Mouse (Mus musculus) neural tube, embryonic 13.5 days (tissue): Measurements from ENCODE around the gene Ppp1r3c. TPM values are rescaled to one million over a fixed set of nuclear protein-coding genes. Genes with fewer than 3 reads are reported as not detected.
A peak's percentile ranks its signal among the peaks of the same experiment; 100 is the strongest.
"Not testable (repeated sequence)": the region's sequence is repeated elsewhere in the genome, so short reads cannot be mapped to it uniquely, and the experiment has no call there.

ENCODE experiments used
- ATAC-seq: fragments of 200-750 bp; cut with Nextera tagmentation; 2 replicates; pipeline ENCODE4 v1.8.0; 2017; ENCODE audit warnings: low read depth, mild to moderate bottlenecking, moderate TSS enrichment, moderate library complexity
- H3K27ac ChIP-seq: fragments of 300-500 bp; sonication (generic); replicated peaks from 2 replicates; pipeline ENCODE4 v1.5.1; 2015; ENCODE audit warnings: moderate library complexity, mild to moderate bottlenecking, inconsistent platforms
- H3K27me3 ChIP-seq: fragments of 300-500 bp; sonication (generic); 2 replicates; pipeline ENCODE4 v1.6.1; 2015; ENCODE audit warnings: mild to moderate bottlenecking, inconsistent platforms
- H3K36me3 ChIP-seq: fragments of 300-500 bp; sonication (generic); 2 replicates; pipeline ENCODE4 v1.6.1; 2015; ENCODE audit warnings: mild to moderate bottlenecking, inconsistent platforms
- H3K4me1 ChIP-seq: fragments of 300-500 bp; sonication (generic); replicated peaks from 2 replicates; pipeline ENCODE4 v1.6.1; 2015; ENCODE audit warnings: inconsistent platforms
- H3K4me2 ChIP-seq: fragments of 300-500 bp; sonication (generic); 2 replicates; pipeline ENCODE4 v1.6.1; 2015; ENCODE audit warnings: inconsistent platforms, mild to moderate bottlenecking, moderate library complexity
- H3K4me3 ChIP-seq: fragments of 300-500 bp; sonication (generic); 2 replicates; pipeline ENCODE4 v1.5.1; 2015; ENCODE audit warnings: mild to moderate bottlenecking, inconsistent platforms
- H3K9ac ChIP-seq: fragments of 300-500 bp; sonication (generic); 2 replicates; pipeline ENCODE4 v1.6.1; 2015; ENCODE audit warnings: moderate library complexity, mild to moderate bottlenecking, inconsistent platforms
- H3K9me3 ChIP-seq: fragments of 300-500 bp; sonication (generic); 2 replicates; pipeline ENCODE4 v1.6.1; 2016; ENCODE audit warnings: inconsistent platforms
- WGBS: fragments of 180-500 bp; shearing (Covaris S2); methylation state at CpG from one replicate; pipeline ENCODE4 v1.1.7; 2015; 5-methylcytosine and 5-hydroxymethylcytosine counted together
- polyA plus RNA-seq: library from polyadenylated mRNA; unstranded; fragments of >200 nt; fragmentation: Nextera tagmentation; extraction: Ambion mirVana; gene quantifications from 2 replicates; pipeline ENCODE4 v1.2.1, GENCODE M21; 2015

Ppp1r3c gene
- polyA plus RNA-seq, 1 experiment from 2014 or later, result 9.6 TPM

DNA sequence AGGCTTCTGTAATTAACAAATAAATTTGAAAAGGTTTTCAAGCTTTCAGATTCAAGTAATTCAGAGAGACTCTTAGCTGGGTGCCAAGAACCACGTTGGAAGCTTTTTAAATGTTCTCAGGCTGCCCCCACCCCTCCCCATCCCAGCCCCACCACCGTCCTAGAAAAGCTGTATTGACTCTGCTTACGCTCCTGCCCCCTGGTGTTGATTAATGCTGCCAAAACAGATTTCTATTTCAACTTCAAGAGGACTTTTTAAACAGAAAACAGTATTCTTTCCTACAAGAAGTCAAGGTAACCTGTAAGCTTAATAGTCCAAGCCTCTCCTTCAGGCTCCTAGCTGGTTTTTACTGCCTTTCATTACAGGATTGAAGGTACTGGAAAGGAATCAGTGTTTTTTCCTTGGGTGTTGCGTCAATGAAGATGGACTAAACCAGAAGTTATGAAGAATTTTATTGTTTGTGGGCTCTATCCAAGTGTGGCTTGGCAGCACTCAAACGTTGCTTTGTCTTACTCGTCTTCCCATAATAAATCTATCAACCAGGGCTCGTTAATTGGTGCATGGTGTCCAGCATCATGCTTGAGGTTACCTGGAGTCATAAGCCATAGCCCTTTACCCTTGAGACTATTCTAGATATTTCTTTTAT is 3.2 kb upstream of the Ppp1r3c start:
- Histone ChIP-seq H3K4me3 (no peak overlapping the region), H3K27me3 (no peaks in the 10 kb centered on the region), H3K4me2 (no peak overlapping the region), H3K9me3 (no peaks in the 10 kb centered on the region), H3K4me1 (peaks cover 10% of the 10 kb centered on the region; the same call in 1 of the 2 replicates), H3K36me3 (no peaks in the 10 kb centered on the region), H3K9ac (no peak overlapping the region), H3K27ac (no peak overlapping the region)
- 56% methylated on average over 7 of the region's 7 CpGs for WGBS
- ATAC-seq, result no peak

DNA sequence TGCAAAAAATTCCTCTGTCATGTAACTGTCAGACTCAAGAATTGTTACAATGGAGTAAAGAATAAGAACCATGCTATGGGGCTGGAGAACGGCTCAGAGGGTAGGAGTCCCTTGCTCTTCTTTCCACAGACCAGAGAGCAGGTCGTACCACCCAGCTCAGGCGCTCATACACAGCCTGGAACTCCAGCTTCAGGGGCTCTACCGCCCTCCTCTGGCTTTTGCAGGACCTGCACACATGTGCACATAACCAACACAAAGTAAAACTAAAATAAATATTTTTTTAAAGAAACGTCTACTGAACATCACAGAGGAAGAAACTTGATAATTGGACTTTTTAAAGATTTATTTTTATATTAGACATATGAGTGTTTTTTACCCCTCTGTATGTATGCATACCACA is 1.6 kb upstream of the Ppp1r3c start:
- H3K9me3 ChIP-seq, result no peaks in the 10 kb centered on the region
- peaks cover 5% of the 10 kb centered on the region; the same call in 1 of the 2 replicates for H3K36me3 ChIP-seq
- no peak overlapping the region for H3K27ac ChIP-seq
- H3K4me1 ChIP-seq, result peaks cover 10% of the 10 kb centered on the region; the same call in 1 of the 2 replicates
- no peak overlapping the region for H3K4me2 ChIP-seq
- 0 out of 2 replicates have a peak, but pooled peaks cover 3% of the 10 kb centered on the region for H3K27me3 ChIP-seq
- WGBS, result 80% methylated on average over 5 of the region's 5 CpGs
- ATAC-seq, result no peak
- H3K4me3 ChIP-seq, result no peak overlapping the region
- H3K9ac ChIP-seq, result no peak overlapping the region

DNA sequence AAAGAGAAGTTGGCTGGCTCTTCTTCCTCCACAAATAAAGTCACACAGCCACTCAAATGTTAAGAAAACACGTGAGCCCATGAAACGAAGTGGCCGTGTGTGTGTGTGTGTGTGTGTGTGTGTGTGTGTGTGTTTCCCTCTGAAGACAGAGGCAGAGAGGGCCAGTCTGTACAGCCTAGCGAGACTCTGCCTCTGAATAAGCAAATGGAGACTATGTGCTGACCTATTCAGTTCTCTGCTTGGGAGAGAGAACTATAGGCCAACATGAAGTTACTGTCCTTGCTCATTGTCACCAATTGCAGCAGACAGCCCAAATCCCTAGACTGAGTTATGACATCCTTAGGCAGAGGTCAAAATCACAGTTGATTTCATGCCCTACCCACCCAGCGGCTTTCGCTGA is 634 bp upstream of the Ppp1r3c start:
- peaks cover 5% of the 10 kb centered on the region; the same call in 1 of the 2 replicates for H3K36me3 ChIP-seq
- peak overlapping the region; percentile 68 for H3K27ac ChIP-seq
- peak overlapping the region; percentile 56 for H3K4me3 ChIP-seq
- WGBS, result 41% methylated on average over 6 of the region's 6 CpGs
- peak; percentile 78 for ATAC-seq
- H3K9ac ChIP-seq, result peak overlapping the region; percentile 77
- H3K9me3 ChIP-seq, result no peaks in the 10 kb centered on the region
- peaks cover 10% of the 10 kb centered on the region; the same call in 1 of the 2 replicates for H3K4me1 ChIP-seq
- H3K27me3 ChIP-seq, result 0 out of 2 replicates have a peak, but pooled peaks cover 3% of the 10 kb centered on the region
- peak overlapping the region; percentile 75 for H3K4me2 ChIP-seq

DNA sequence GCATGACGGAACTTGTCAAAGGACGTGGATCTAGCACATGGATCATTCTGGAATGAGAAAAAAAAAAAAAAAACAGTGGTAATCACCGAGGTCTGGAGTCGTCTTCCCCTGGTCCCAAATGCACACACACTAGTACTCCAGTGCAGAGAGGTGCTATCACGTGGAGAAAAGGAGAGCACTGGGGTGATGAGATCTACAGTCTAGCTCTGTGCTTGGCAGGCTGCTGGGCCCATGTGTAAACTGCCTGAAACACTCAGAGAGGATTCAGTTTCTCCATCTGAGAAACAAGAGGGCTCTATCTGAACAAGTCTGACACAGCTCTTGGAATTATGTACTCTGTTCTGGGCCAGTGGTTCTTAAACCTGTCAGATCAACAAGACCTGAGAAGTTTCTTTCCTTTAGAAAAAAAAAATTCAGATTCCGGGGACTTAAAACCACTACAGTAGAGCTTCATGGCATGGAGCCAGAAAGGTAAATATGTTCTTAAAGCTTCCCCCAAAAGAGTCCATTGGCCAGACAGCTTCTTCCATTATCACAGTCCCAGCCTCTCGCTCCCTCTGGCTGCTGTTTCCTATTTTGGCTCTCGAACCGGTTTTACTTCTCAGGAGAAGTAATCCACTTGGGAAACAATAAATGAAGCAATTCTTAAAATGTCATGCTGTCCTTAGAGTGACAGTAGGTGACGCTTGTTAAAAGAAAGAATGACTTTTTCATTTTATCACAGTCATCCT is 2.0 kb downstream of the Ppp1r3c start:
- H3K9me3 ChIP-seq, result no peaks in the 10 kb centered on the region
- H3K4me1 ChIP-seq, result peaks cover 10% of the 10 kb centered on the region; the same call in 1 of the 2 replicates
- H3K27me3 ChIP-seq, result 0 out of 2 replicates have a peak, but pooled peaks cover 3% of the 10 kb centered on the region
- WGBS, result 82% methylated on average over 10 of the region's 10 CpGs
- no peak overlapping the region for H3K27ac ChIP-seq
- no peak overlapping the region for H3K9ac ChIP-seq
- no peak overlapping the region for H3K4me3 ChIP-seq
- peak overlapping the region; percentile 75 for H3K4me2 ChIP-seq
- peaks cover 5% of the 10 kb centered on the region; the same call in 1 of the 2 replicates for H3K36me3 ChIP-seq
- no peak for ATAC-seq

DNA sequence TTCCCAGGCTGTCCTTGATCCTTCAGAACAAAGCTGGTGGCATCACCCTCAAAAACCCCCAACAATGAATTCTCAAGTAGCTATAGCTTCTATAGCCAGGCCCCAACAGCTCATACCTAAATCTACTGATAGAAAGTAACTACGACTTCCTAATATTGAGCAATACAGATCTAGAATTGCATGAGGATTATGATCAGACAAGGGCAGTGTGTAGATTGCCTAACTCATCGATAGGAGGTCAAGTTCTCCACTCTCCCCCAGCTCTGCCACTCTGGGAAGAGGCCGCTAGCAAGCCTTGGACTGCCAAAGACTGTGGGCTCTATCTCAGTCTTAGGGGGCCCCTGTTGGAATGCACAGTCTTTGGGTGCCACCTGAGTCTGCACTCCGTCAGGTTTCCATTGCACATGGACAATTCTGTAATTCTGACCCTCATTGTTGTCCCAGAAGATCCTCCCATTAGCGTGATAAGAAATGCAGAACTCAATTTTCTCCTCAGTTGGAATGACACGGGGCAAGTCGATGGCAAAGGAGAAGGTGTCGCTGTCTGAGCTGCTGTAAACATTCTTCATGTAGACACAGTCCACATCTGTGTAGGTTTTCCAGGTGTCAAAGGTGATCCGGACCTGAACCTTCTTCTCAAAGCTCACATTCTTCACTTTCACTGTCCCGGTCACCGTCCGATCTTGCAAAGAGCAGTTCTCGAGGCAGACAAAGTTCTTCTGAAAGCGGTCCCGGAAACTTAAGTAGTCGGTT is 3.1 kb downstream of the Ppp1r3c start:
- no peak for ATAC-seq
- H3K36me3 ChIP-seq, result peaks cover 5% of the 10 kb centered on the region; the same call in 1 of the 2 replicates
- WGBS, result 95% methylated on average over 16 of the region's 16 CpGs
- H3K9me3 ChIP-seq, result no peaks in the 10 kb centered on the region
- 0 out of 2 replicates have a peak, but pooled peaks cover 3% of the 10 kb centered on the region for H3K27me3 ChIP-seq
- H3K4me2 ChIP-seq, result no peak overlapping the region
- peaks cover 10% of the 10 kb centered on the region; the same call in 1 of the 2 replicates for H3K4me1 ChIP-seq
- no peak overlapping the region for H3K4me3 ChIP-seq
- no peak overlapping the region for H3K9ac ChIP-seq
- H3K27ac ChIP-seq, result no peak overlapping the region

DNA sequence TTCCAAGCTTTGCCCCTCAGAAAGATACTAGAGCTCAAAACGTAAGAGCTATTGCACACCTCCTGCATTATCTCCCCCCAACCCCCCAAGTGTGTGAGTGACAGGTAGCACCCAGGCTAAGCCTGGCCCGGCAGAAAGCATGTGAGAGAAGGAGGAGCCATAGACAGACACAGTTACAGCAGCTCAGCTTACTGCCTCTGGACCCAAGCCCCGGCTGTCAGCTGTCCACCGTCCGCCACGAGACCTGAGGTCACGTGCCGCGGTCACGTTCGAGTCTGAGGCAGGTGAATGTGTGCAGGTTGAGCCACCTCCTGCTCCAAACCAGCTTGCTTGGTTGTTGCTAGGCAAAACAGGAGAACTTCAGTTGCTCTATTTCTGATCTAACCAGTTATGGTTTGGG is 5.1 kb downstream of the Ppp1r3c start:
- Histone ChIP-seq H3K4me2 (no peak overlapping the region), H3K36me3 (peaks cover 5% of the 10 kb centered on the region; the same call in 1 of the 2 replicates), H3K4me3 (no peak overlapping the region), H3K9me3 (no peaks in the 10 kb centered on the region), H3K27ac (no peak overlapping the region), H3K9ac (no peak overlapping the region), H3K27me3 (0 out of 2 replicates have a peak, but pooled peaks cover 3% of the 10 kb centered on the region), H3K4me1 (0 out of 2 replicates have a peak, but pooled peaks cover 4% of the 10 kb centered on the region)
- WGBS, result 89% methylated on average over 11 of the region's 11 CpGs
- ATAC-seq, result no peak

DNA sequence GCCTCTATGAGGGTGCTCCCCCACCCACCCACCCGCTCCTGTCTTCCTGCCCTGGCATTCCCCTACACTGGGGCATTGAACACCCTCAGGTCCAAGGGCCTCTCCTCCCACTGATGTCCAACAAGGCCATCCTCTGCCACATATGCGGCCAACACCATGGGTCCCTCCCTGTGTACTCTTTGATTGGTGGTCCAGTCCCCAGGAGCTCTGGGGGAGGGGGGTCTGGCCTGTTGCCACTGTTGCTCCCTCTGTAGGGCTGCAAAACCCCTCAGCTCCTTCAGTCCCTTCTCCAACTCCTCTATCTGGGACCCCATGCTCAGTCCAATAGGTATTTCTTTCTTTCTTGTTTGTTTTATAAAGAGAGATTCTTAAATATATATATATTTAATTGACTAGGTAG is 6.0 kb downstream of the Ppp1r3c start:
- not testable (repeated sequence) for H3K27me3 ChIP-seq, H3K4me3 ChIP-seq, ATAC-seq, H3K27ac ChIP-seq, H3K4me1 ChIP-seq, H3K9me3 ChIP-seq, H3K4me2 ChIP-seq, H3K9ac ChIP-seq, H3K36me3 ChIP-seq
- WGBS, result 91% methylated on average over 2 of the region's 2 CpGs

DNA sequence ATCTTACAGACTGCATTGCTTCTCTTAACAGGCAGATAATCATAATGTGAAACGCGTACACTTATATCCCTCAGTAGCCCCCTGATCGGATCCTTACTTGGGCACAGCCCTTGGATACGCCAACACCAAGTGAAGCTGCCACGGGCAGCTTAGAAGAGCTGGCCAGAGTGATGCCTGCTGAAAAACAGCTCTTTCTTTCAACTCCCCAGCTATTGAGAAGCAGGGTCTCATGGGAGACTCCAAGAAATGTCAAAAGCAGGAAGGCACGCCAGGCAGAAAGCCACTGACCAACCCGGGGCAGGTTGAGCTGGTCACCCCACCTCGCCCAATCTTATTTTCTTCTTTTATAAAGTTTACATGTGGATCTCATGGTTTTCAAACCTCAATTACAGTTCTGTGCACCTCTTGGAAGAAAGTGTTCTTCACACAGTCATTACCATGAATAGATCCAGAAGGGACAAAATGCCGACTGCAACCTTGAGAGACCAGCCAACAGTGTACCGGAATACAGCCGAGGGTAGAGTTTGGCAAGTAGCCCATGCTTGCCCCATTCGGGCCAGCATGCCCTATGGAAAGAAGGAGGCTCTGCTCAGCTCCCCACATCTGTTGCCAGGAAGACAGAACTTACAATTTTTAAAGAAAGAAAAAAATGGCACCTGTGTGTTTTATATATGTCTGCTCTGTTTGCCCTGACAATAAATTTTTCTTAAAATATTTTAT is 7.6 kb downstream of the Ppp1r3c start:
- ATAC-seq, result no peak
- Histone ChIP-seq H3K27ac (no peak overlapping the region), H3K4me1 (no peaks in the 10 kb centered on the region)

DNA sequence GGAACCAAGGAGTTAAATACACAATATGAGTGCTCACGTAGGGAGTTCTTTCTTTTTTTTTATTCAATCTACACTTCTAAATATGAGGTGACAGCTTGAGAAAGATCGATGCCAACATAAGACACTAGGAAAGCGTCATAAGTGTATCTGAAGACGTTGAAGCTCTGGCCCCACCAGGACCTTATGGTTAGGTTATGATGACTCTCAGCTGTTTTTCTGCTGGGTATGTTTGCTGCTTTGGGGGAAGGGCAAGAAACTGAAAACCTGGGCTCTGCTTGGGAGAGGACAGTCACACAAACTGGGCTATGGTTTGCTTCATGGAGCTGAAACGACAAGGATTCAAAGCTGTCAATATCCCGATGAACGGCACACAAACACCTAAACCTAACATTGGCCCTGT is 11.5 kb downstream of the Ppp1r3c start:
- Histone ChIP-seq H3K9me3 (no peaks in the 10 kb centered on the region), H3K4me1 (no peaks in the 10 kb centered on the region), H3K4me2 (no peak overlapping the region), H3K27me3 (no peaks in the 10 kb centered on the region), H3K27ac (no peak overlapping the region), H3K9ac (no peak overlapping the region), H3K4me3 (no peak overlapping the region), H3K36me3 (no peaks in the 10 kb centered on the region)
- 89% methylated on average over 7 of the region's 7 CpGs for WGBS
- no peak for ATAC-seq

More for the DNA sequence above, 7.6 kb downstream of the Ppp1r3c start:
- no peaks in the 10 kb centered on the region for H3K9me3 ChIP-seq
- WGBS, result 90% methylated on average over 12 of the region's 12 CpGs
- no peak overlapping the region for H3K4me3 ChIP-seq
- H3K9ac ChIP-seq, result no peak overlapping the region
- peaks cover 5% of the 10 kb centered on the region; the same call in 1 of the 2 replicates for H3K36me3 ChIP-seq
- 0 out of 2 replicates have a peak, but pooled peaks cover 3% of the 10 kb centered on the region for H3K27me3 ChIP-seq
- no peak overlapping the region for H3K4me2 ChIP-seq

DNA sequence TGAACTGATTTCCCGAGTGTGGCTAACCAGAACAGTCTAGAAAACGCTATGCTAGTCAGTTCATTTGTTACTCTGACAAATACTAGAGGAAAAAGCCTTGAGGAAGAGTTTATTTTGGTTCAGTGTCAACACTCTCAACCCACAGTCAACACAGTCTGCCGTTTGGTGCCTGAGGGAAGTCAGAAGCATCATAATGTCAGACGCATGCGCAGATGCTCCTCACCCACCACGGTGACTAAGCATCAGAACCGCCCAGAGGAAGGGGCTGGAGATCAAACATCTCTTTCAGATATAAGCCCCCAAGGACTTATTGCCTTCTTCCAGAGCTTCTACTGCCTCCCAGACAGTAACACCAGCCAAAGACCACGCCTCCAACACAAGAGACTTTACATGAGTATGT is 15.3 kb downstream of the Ppp1r3c start:
- Histone ChIP-seq H3K4me1 (no peaks in the 10 kb centered on the region), H3K27ac (no peak overlapping the region)

DNA sequence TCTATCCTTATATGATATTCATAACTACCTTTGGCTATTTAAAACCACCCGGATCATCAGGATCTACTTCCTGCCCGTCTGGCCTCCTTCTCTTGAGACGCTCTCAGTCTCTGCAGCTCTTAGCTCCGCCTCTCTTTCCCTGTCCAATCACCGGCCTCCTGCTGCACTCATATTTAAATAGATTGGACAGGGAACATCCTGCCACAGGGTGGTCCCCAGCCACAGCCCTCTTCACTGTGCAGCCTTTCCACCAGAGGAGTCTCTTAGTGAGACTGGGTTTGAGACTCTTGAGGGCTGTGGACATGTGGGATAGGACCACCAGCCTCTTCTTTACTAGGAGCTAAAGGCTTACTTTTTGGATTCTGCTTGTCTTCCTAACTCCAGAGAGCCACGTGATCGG is 20.2 kb downstream of the Ppp1r3c start:
- H3K9me3 ChIP-seq, result no peaks in the 10 kb centered on the region
- H3K4me1 ChIP-seq, result no peaks in the 10 kb centered on the region
- H3K36me3 ChIP-seq, result no peaks in the 10 kb centered on the region
- no peak for ATAC-seq
- no peaks in the 10 kb centered on the region for H3K27me3 ChIP-seq
- H3K4me2 ChIP-seq, result no peak overlapping the region
- no peak overlapping the region for H3K4me3 ChIP-seq
- WGBS, result 65% methylated on average over 7 of the region's 7 CpGs
- no peak overlapping the region for H3K27ac ChIP-seq
- no peak overlapping the region for H3K9ac ChIP-seq

More for the DNA sequence above, 15.3 kb downstream of the Ppp1r3c start:
- Histone ChIP-seq H3K36me3 (no peaks in the 10 kb centered on the region), H3K9ac (no peak overlapping the region), H3K27me3 (no peaks in the 10 kb centered on the region), H3K4me3 (no peak overlapping the region), H3K9me3 (no peaks in the 10 kb centered on the region), H3K4me2 (no peak overlapping the region)
- no peak for ATAC-seq
- 78% methylated on average over 8 of the region's 8 CpGs for WGBS
